Mouse (Mus musculus) bone marrow macrophage, adult 2 months (primary cell): ENCODE results near the gene Lrrc9. TPM values are rescaled to one million over a fixed set of nuclear protein-coding genes. Genes with fewer than 3 reads are reported as not detected.

Experiments
- H3K27ac ChIP-seq: 2 replicates; pipeline ENCODE4 v1.5.1; 2012; ENCODE audit warnings: low read depth, low read length; ENCODE audit not compliant: insufficient read depth
- H3K4me1 ChIP-seq: 2 replicates; pipeline ENCODE4 v1.6.1; 2012; ENCODE audit warnings: low read length; ENCODE audit not compliant: control insufficient read depth, insufficient read depth
- H3K4me3 ChIP-seq: 2 replicates; pipeline ENCODE4 v1.5.1; 2012; ENCODE audit warnings: mild to moderate bottlenecking, low read length, moderate library complexity; ENCODE audit not compliant: insufficient read depth
- CTCF ChIP-seq: IDR thresholded peaks from 2 replicates; pipeline ENCODE4 v1.5.1; 2012; ENCODE audit warnings: low read depth, mild to moderate bottlenecking, low read length, moderate library complexity
- POLR2A ChIP-seq: IDR thresholded peaks from 2 replicates; pipeline ENCODE4 v1.6.1; 2012; ENCODE audit warnings: mild to moderate bottlenecking, low read depth, low read length, borderline replicate concordance
- polyA plus RNA-seq: library from polyadenylated mRNA; stranded (reverse); fragments of >200 nt; gene quantifications from 2 replicates; pipeline ENCODE4 v1.2.4, GENCODE M21; 2012; ENCODE audit not compliant: missing spikeins, insufficient read depth, insufficient read length

The Lrrc9 gene
- polyA plus RNA-seq, 1 experiment = not detected

GRCm38 (mm10) chr12:72554347-72554746 lies 112.7 kb downstream of the Lrrc9 start:
- H3K4me3 ChIP-seq = no peak overlapping the region
- TF ChIP-seq CTCF (no peak), POLR2A (no peak)
- no peak overlapping the region for H3K27ac ChIP-seq
- no peaks in the 10 kb centered on the region for H3K4me1 ChIP-seq

DNA sequence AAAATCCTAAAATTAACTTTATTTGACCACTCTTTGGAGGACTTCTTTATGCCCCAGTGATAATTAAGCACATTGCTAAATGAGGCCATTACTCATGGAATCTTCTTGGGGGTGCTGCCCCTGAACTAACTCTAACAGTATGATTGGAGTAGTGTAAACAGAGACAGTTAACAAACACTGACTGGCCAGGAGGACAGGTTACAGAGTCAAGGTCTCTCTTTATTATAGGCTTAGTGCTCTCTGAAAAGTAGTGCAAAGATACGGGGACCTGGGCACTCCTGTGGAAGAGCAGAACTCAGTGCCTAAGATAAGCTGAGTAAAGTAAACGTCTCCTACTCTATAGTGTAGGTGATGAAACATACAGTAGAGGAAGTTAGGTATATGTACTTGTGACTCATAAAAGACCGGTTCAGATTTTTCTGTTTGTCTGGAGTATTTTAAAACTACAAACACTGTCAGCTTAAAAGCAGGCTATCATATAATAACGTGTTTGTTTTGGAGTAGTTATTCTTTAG lies 122.7 kb downstream of the Lrrc9 start:
- H3K27ac ChIP-seq = no peak overlapping the region
- no peaks in the 10 kb centered on the region for H3K4me1 ChIP-seq
- TF ChIP-seq POLR2A = no peak
- H3K4me3 ChIP-seq = no peak overlapping the region

Other genes with a start within 250 kb of the Lrrc9 start
- gene Rtn1, start 32.8 kb upstream of the Lrrc9 start, polyA plus RNA-seq = 1.6 and 3.6 TPM in 2 replicates
- 4.2 and 5.0 TPM in 2 replicates for gene Pcnx4, start 94.5 kb downstream of the Lrrc9 start, polyA plus RNA-seq
- gene Gm4756, start 207.8 kb downstream of the Lrrc9 start, polyA plus RNA-seq = not detected in 2 replicates
- 52.0 and 60.2 TPM in 2 replicates for gene Dhrs7, start 223.0 kb downstream of the Lrrc9 start, polyA plus RNA-seq